Mouse (Mus musculus): Measurements from ENCODE around the gene Fanci. TPM values are rescaled to one million over a fixed set of nuclear protein-coding genes. Genes with fewer than 3 reads are reported as not detected.

Fanci gene
- polyA plus RNA-seq, 1 experiment = 7.3 TPM

DNA sequence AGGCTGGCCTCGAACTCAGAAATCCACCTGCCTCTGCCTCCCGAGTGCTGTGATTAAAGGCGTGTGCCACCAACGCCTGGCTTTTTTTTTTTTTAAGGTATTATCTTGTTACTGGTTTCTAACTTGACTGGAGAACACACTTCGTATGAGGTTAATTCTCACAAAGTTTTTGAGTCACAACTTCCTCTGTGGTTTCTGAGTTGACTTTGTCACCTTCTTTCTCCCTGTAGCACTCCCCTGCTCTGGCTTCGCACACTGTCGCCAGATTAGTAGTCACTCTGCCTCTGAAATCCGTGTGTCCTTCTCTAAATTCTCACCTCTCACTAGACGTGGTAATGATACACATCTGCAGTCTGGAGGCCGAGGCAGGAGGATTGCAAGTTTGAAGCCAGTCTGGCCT lies 31.1 kb downstream of the Fanci start:
- no peak overlapping the region for H3K27ac ChIP-seq (ENCODE audit: control insufficient read depth, insufficient read depth, low read depth, low read length)
- no peaks in the 10 kb centered on the region for H3K4me1 ChIP-seq (ENCODE audit: control insufficient read depth, insufficient read depth, low read length)
- no peaks in the 10 kb centered on the region for H3K27me3 ChIP-seq (ENCODE audit: control insufficient read depth, insufficient read depth, low read length)
- H3K4me3 ChIP-seq (ENCODE audit: control insufficient read depth, low read depth, low read length) = no peak overlapping the region
- TF ChIP-seq CTCF (IDR thresholded peaks at IDR 0.05; ENCODE audit: control insufficient read depth, insufficient read depth, insufficient replicate concordance, low read depth, low read length) = no peak
- no peak for TF ChIP-seq POLR2A (IDR thresholded peaks at IDR 0.05; ENCODE audit: control insufficient read depth, low read depth, low read length)
- H3K36me3 ChIP-seq (ENCODE audit: control insufficient read depth, insufficient read depth, low read length) = no peaks in the 10 kb centered on the region; the same call in 1 of the 2 replicates

DNA sequence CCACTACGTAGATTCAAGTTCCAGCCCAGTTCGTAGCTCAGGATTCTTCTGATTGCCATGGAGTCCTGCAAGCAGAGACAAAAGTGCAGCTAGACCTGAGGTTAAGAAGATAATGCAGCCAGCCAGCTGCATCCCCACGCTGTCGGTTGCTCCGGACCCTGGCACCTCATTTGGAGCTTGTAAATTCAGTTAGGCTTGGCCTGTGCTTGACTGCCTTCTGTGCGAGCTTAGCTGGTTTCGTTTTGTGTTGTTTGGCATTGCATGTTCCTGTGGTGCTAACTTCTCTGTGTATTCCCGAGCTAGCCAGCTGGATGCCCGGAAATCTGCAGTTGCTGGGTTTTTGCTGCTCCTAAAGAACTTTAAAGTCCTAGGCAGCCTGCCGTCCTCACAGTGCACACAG lies 34.1 kb downstream of the Fanci start:
- TF ChIP-seq CTCF (IDR thresholded peaks at IDR 0.05; ENCODE audit: control insufficient read depth, insufficient read depth, insufficient replicate concordance, low read depth, low read length) = no peak
- TF ChIP-seq POLR2A (IDR thresholded peaks at IDR 0.05; ENCODE audit: control insufficient read depth, low read depth, low read length) = no peak
- Histone ChIP-seq H3K36me3 (ENCODE audit: control insufficient read depth, insufficient read depth, low read length) (no peaks in the 10 kb centered on the region; the same call in 1 of the 2 replicates), H3K27me3 (ENCODE audit: control insufficient read depth, insufficient read depth, low read length) (no peaks in the 10 kb centered on the region), H3K4me3 (ENCODE audit: control insufficient read depth, low read depth, low read length) (no peak overlapping the region), H3K4me1 (ENCODE audit: control insufficient read depth, insufficient read depth, low read length) (no peaks in the 10 kb centered on the region), H3K27ac (ENCODE audit: control insufficient read depth, insufficient read depth, low read depth, low read length) (no peak overlapping the region)

DNA sequence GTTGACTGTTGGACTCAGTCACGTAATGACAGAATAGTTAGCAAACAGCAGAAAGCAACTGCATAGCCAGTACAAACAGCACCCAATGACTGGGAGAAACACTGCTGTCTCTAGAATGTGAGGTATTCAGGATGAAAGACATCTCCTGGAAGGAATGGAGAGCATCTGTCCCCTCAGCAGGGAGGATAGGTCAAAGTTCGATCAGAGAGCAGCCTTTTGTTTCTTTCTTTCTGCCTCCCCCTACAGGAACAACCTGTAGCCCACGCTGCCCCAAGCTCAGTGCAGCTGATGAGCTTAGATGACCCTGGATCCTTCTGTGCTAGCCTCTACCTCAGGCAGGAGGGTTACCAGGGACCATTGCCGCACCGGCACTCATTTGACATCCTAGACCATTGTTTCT lies 36.5 kb downstream of the Fanci start:
- Histone ChIP-seq H3K4me3 (ENCODE audit: control insufficient read depth, low read depth, low read length) (no peak overlapping the region), H3K4me1 (ENCODE audit: control insufficient read depth, insufficient read depth, low read length) (no peaks in the 10 kb centered on the region), H3K36me3 (ENCODE audit: control insufficient read depth, insufficient read depth, low read length) (peaks cover 1% of the 10 kb centered on the region), H3K27ac (ENCODE audit: control insufficient read depth, insufficient read depth, low read depth, low read length) (no peak overlapping the region), H3K27me3 (ENCODE audit: control insufficient read depth, insufficient read depth, low read length) (no peaks in the 10 kb centered on the region)
- no peak for TF ChIP-seq POLR2A (IDR thresholded peaks at IDR 0.05; ENCODE audit: control insufficient read depth, low read depth, low read length)

GRCm38 (mm10) chr7:79440035-79440434 lies 48.3 kb downstream of the Fanci start:
- H3K36me3 ChIP-seq (ENCODE audit: control insufficient read depth, insufficient read depth, low read length) = peaks cover 4% of the 10 kb centered on the region; the same call in 1 of the 2 replicates
- TF ChIP-seq CTCF (IDR thresholded peaks at IDR 0.05; ENCODE audit: control insufficient read depth, insufficient read depth, insufficient replicate concordance, low read depth, low read length) (no peak), POLR2A (IDR thresholded peaks at IDR 0.05; ENCODE audit: control insufficient read depth, low read depth, low read length) (no peak)

GRCm38 (mm10) chr7:79447048-79447447 lies 55.3 kb downstream of the Fanci start:
- no peak overlapping the region for H3K27ac ChIP-seq (ENCODE audit: control insufficient read depth, insufficient read depth, low read depth, low read length)
- H3K4me1 ChIP-seq (ENCODE audit: control insufficient read depth, insufficient read depth, low read length) = no peaks in the 10 kb centered on the region
- H3K4me3 ChIP-seq (ENCODE audit: control insufficient read depth, low read depth, low read length) = no peak overlapping the region
- no peaks in the 10 kb centered on the region for H3K27me3 ChIP-seq (ENCODE audit: control insufficient read depth, insufficient read depth, low read length)
- TF ChIP-seq CTCF (IDR thresholded peaks at IDR 0.05; ENCODE audit: control insufficient read depth, insufficient read depth, insufficient replicate concordance, low read depth, low read length) (no peak), POLR2A (IDR thresholded peaks at IDR 0.05; ENCODE audit: control insufficient read depth, low read depth, low read length) (no peak)
- peaks cover 4% of the 10 kb centered on the region for H3K36me3 ChIP-seq (ENCODE audit: control insufficient read depth, insufficient read depth, low read length)

More at GRCm38 (mm10) chr7:79440035-79440434, 48.3 kb downstream of the Fanci start:
- no peaks in the 10 kb centered on the region for H3K27me3 ChIP-seq (ENCODE audit: control insufficient read depth, insufficient read depth, low read length)
- H3K27ac ChIP-seq (ENCODE audit: control insufficient read depth, insufficient read depth, low read depth, low read length) = no peak overlapping the region
- no peaks in the 10 kb centered on the region for H3K4me1 ChIP-seq (ENCODE audit: control insufficient read depth, insufficient read depth, low read length)
- H3K4me3 ChIP-seq (ENCODE audit: control insufficient read depth, low read depth, low read length) = no peak overlapping the region

DNA sequence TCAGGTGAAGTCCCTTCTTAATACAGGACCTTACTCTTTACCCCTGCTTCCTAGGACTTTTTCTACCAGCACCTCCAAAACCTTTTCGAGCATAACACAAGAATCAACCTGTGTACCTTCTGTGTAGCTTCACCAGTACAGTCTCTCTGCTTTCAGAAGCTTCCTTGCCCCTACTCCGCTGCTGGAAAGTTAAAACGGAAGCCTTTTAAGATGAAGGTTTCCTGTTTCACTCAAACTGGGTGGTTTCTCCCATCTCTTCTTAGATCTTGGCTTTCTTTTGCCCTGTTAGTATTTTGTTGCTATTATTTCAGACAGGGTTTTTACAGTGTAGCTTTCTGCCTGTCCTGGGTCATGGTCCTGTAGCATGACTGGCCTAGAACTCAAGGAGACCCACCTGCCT lies 55.8 kb downstream of the Fanci start:
- H3K4me1 ChIP-seq (ENCODE audit: control insufficient read depth, insufficient read depth, low read length) = no peaks in the 10 kb centered on the region
- H3K4me3 ChIP-seq (ENCODE audit: control insufficient read depth, low read depth, low read length) = no peak overlapping the region
- H3K36me3 ChIP-seq (ENCODE audit: control insufficient read depth, insufficient read depth, low read length) = peaks cover 4% of the 10 kb centered on the region
- no peak overlapping the region for H3K27ac ChIP-seq (ENCODE audit: control insufficient read depth, insufficient read depth, low read depth, low read length)
- H3K27me3 ChIP-seq (ENCODE audit: control insufficient read depth, insufficient read depth, low read length) = no peaks in the 10 kb centered on the region
- TF ChIP-seq CTCF (IDR thresholded peaks at IDR 0.05; ENCODE audit: control insufficient read depth, insufficient read depth, insufficient replicate concordance, low read depth, low read length) (no peak), POLR2A (IDR thresholded peaks at IDR 0.05; ENCODE audit: control insufficient read depth, low read depth, low read length) (no peak)

GRCm38 (mm10) chr7:79461721-79462120 lies 70.0 kb downstream of the Fanci start:
- Histone ChIP-seq H3K4me3 (ENCODE audit: control insufficient read depth, low read depth, low read length) (no peak overlapping the region), H3K4me1 (ENCODE audit: control insufficient read depth, insufficient read depth, low read length) (peaks cover 15% of the 10 kb centered on the region), H3K36me3 (ENCODE audit: control insufficient read depth, insufficient read depth, low read length) (peaks cover 7% of the 10 kb centered on the region), H3K27ac (ENCODE audit: control insufficient read depth, insufficient read depth, low read depth, low read length) (no peak overlapping the region), H3K27me3 (ENCODE audit: control insufficient read depth, insufficient read depth, low read length) (no peaks in the 10 kb centered on the region)
- TF ChIP-seq CTCF (IDR thresholded peaks at IDR 0.05; ENCODE audit: control insufficient read depth, insufficient read depth, insufficient replicate concordance, low read depth, low read length) (no peak), POLR2A (IDR thresholded peaks at IDR 0.05; ENCODE audit: control insufficient read depth, low read depth, low read length) (no peak)
